Mouse (Mus musculus) MEL (cell line): ENCODE results near the gene Ifi204. TPM values are rescaled to one million over a fixed set of nuclear protein-coding genes. Genes with fewer than 3 reads are reported as not detected.

Experiments
- DNase-seq: peaks from one replicate; pipeline ENCODE4 v3.0.0; 2011; ENCODE audit warnings: low read depth, low spot score
- H3K27ac ChIP-seq: 2 replicates; pipeline ENCODE4 v1.5.1; 2012; ENCODE audit warnings: low read depth, mild to moderate bottlenecking, control low read depth, low read length, moderate library complexity; ENCODE audit not compliant: control insufficient read depth
- H3K27me3 ChIP-seq, 2 experiments: fragments of 150-350 bp in 1 of 2; sonication (generic) in 1 of 2; 2 replicates each; pipeline ENCODE4 v1.6.1; 2012; ENCODE audit warnings: low read length in 2 of 2, mild to moderate bottlenecking in 2 of 2, improper control_type of control experiment in 1 of 2, moderate library complexity in 1 of 2; ENCODE audit not compliant: insufficient read depth in 2 of 2, control insufficient read depth in 1 of 2
- H3K36me3 ChIP-seq, 2 experiments: 2 replicates each; pipeline ENCODE4 v1.6.1; 2012 to 2014; ENCODE audit warnings: low read length in 2 of 2, improper control_type of control experiment in 1 of 2, inconsistent platforms in 1 of 2, mild to moderate bottlenecking in 1 of 2; ENCODE audit not compliant: insufficient read depth in 2 of 2, control insufficient read depth in 1 of 2
- H3K4me1 ChIP-seq, 2 experiments: fragments of 150-350 bp in 1 of 2; sonication (generic) in 1 of 2; 2 replicates each; pipeline ENCODE4 v1.6.1; 2012; ENCODE audit warnings: low read length in 2 of 2, improper control_type of control experiment in 1 of 2, mild to moderate bottlenecking in 1 of 2; ENCODE audit not compliant: insufficient read depth in 2 of 2, control insufficient read depth in 1 of 2
- H3K4me3 ChIP-seq, 2 experiments: fragments of 150-350 bp in 1 of 2; sonication (generic) in 1 of 2; 2 replicates each; pipeline ENCODE4 v1.5.1; 2012; ENCODE audit warnings: low read depth in 2 of 2, low read length in 2 of 2, mild to moderate bottlenecking in 2 of 2, moderate library complexity in 2 of 2, control low read depth in 1 of 2, improper control_type of control experiment in 1 of 2; ENCODE audit not compliant: control insufficient read depth in 1 of 2, insufficient read depth in 1 of 2
- H3K79me2 ChIP-seq: 2 replicates; pipeline ENCODE4 v1.6.1; 2012; ENCODE audit warnings: mild to moderate bottlenecking, low read length, moderate library complexity; ENCODE audit not compliant: control insufficient read depth, poor library complexity, insufficient read depth
- H3K9ac ChIP-seq: 2 replicates; pipeline ENCODE4 v1.6.1; 2012; ENCODE audit warnings: low read depth, mild to moderate bottlenecking, control low read depth, low read length, moderate library complexity; ENCODE audit not compliant: control insufficient read depth, poor library complexity, severe bottlenecking
- H3K9me3 ChIP-seq: fragments of 150-350 bp; sonication (generic); replicated peaks from 2 replicates; pipeline ENCODE4 v1.6.1; 2012; ENCODE audit warnings: mild to moderate bottlenecking, low read length, improper control_type of control experiment, moderate library complexity; ENCODE audit not compliant: insufficient read depth
- CHD2 ChIP-seq: IDR thresholded peaks from 2 replicates; pipeline ENCODE4 v1.6.1; 2011; ENCODE audit warnings: low read length, improper control_type of control experiment
- CTCF ChIP-seq, 3 experiments: IDR thresholded peaks in 2 of 3; conservative IDR thresholded peaks in 1 of 3; 2 replicates each; pipeline ENCODE4 v1.5.1; 2011 to 2012; ENCODE audit warnings: low read length in 3 of 3, low read depth in 2 of 3, mild to moderate bottlenecking in 2 of 3, improper control_type of control experiment in 1 of 3, inconsistent platforms in 1 of 3, mixed read lengths in 1 of 3, moderate library complexity in 1 of 3; ENCODE audit not compliant: control insufficient read depth in 1 of 3, insufficient read depth in 1 of 3, poor library complexity in 1 of 3, severe bottlenecking in 1 of 3
- ELF1 ChIP-seq: IDR thresholded peaks from 2 replicates; pipeline ENCODE4 v1.6.1; 2014; ENCODE audit warnings: low read depth, mild to moderate bottlenecking, inconsistent platforms, low read length, improper control_type of control experiment, moderate library complexity
- HCFC1 ChIP-seq: IDR thresholded peaks from 2 replicates; pipeline ENCODE4 v1.6.1; 2012; ENCODE audit warnings: low read depth, mild to moderate bottlenecking, inconsistent platforms, low read length, improper control_type of control experiment, moderate library complexity
- KAT2A ChIP-seq: conservative IDR thresholded peaks from 2 replicates; pipeline ENCODE4 v1.6.1; 2012; ENCODE audit warnings: low read depth, low read length, improper control_type of control experiment, inconsistent platforms
- MAFK ChIP-seq: IDR thresholded peaks from 2 replicates; pipeline ENCODE4 v1.6.1; 2011; ENCODE audit warnings: low read depth, mild to moderate bottlenecking, low read length, improper control_type of control experiment, borderline replicate concordance
- MEF2A ChIP-seq: IDR thresholded peaks from 2 replicates; pipeline ENCODE4 v1.6.1; 2014; ENCODE audit warnings: low read depth, mild to moderate bottlenecking, inconsistent platforms, low read length, improper control_type of control experiment; ENCODE audit not compliant: poor library complexity, insufficient replicate concordance, severe bottlenecking; ENCODE audit errors: extremely low read depth
- MXI1 ChIP-seq: IDR thresholded peaks from 2 replicates; pipeline ENCODE4 v1.6.1; 2011; ENCODE audit warnings: mild to moderate bottlenecking, low read depth, low read length, improper control_type of control experiment
- MYC ChIP-seq: IDR thresholded peaks from 2 replicates; pipeline ENCODE4 v1.6.1; 2011; ENCODE audit warnings: low read depth, mild to moderate bottlenecking, low read length, improper control_type of control experiment, moderate library complexity
- NRF1 ChIP-seq: IDR thresholded peaks from 2 replicates; pipeline ENCODE4 v1.6.1; 2014; ENCODE audit warnings: low read depth, mild to moderate bottlenecking, inconsistent platforms, low read length, improper control_type of control experiment, moderate library complexity; ENCODE audit not compliant: poor library complexity, insufficient read depth, severe bottlenecking
- POLR2A ChIP-seq, 2 experiments: IDR thresholded peaks; 2 replicates each; pipeline ENCODE4 v1.6.1; 2011 to 2012; ENCODE audit warnings: low read length in 2 of 2, mild to moderate bottlenecking in 2 of 2, control low read depth in 1 of 2, improper control_type of control experiment in 1 of 2, low read depth in 1 of 2, moderate library complexity in 1 of 2; ENCODE audit not compliant: control insufficient read depth in 1 of 2, insufficient read depth in 1 of 2, poor library complexity in 1 of 2
- POLR2AphosphoS5 ChIP-seq: IDR thresholded peaks from 2 replicates; pipeline ENCODE4 v1.6.1; 2012; ENCODE audit warnings: low read depth, borderline replicate concordance, mild to moderate bottlenecking, inconsistent platforms, low read length, moderate library complexity, mixed read lengths
- RAD21 ChIP-seq: IDR thresholded peaks from 2 replicates; pipeline ENCODE4 v1.6.1; 2011; ENCODE audit warnings: mild to moderate bottlenecking, low read depth, low read length, improper control_type of control experiment
- RCOR1 ChIP-seq: IDR thresholded peaks from 2 replicates; pipeline ENCODE4 v1.6.1; 2012; ENCODE audit warnings: low read depth, mild to moderate bottlenecking, inconsistent platforms, low read length, improper control_type of control experiment
- SIN3A ChIP-seq: IDR thresholded peaks from 2 replicates; pipeline ENCODE4 v1.6.1; 2012; ENCODE audit warnings: low read length, improper control_type of control experiment, inconsistent platforms
- UBTF ChIP-seq: IDR thresholded peaks from 2 replicates; pipeline ENCODE4 v1.6.1; 2012; ENCODE audit warnings: low read depth, mild to moderate bottlenecking, inconsistent platforms, low read length, improper control_type of control experiment, moderate library complexity, borderline replicate concordance; ENCODE audit not compliant: insufficient read depth
- USF2 ChIP-seq, 2 experiments: IDR thresholded peaks; 2 replicates each; pipeline ENCODE4 v1.6.1; 2011 to 2012; ENCODE audit warnings: improper control_type of control experiment in 2 of 2, low read length in 2 of 2, borderline replicate concordance in 1 of 2, inconsistent platforms in 1 of 2, low read depth in 1 of 2, mild to moderate bottlenecking in 1 of 2; ENCODE audit not compliant: insufficient read depth in 1 of 2
- ZKSCAN1 ChIP-seq: IDR thresholded peaks from 2 replicates; pipeline ENCODE4 v1.6.1; 2012; ENCODE audit warnings: low read depth, mild to moderate bottlenecking, inconsistent platforms, low read length, improper control_type of control experiment, moderate library complexity
- ZMIZ1 ChIP-seq: IDR thresholded peaks from 2 replicates; pipeline ENCODE4 v1.6.1; 2012; ENCODE audit warnings: low read depth, mild to moderate bottlenecking, inconsistent platforms, low read length, improper control_type of control experiment, moderate library complexity
- ZNF384 ChIP-seq: IDR thresholded peaks from 2 replicates; pipeline ENCODE4 v1.6.1; 2012; ENCODE audit warnings: low read depth, mild to moderate bottlenecking, inconsistent platforms, low read length, improper control_type of control experiment
- polyA plus RNA-seq, 2 experiments: library from polyadenylated mRNA; stranded (reverse) in 1 of 2; unstranded in 1 of 2; fragments of >175 nt in 1 of 2; fragments of >200 nt in 1 of 2; gene quantifications; 2 replicates each; pipeline versions ENCODE4 v1.2.1 to v1.2.4; 2012; ENCODE audit warnings: low replicate concordance in 2 of 2, low read depth in 1 of 2; ENCODE audit not compliant: insufficient read length in 2 of 2, insufficient read depth in 1 of 2, missing spikeins in 1 of 2
- total RNA-seq: library from RNA; depleted of rRNA; stranded (reverse); fragments of 300-350 nt; gene quantifications from 2 replicates; pipeline ENCODE4 v1.2.3, GENCODE M21; 2012

Gene Ifi204
- total and polyA plus RNA-seq, 3 experiments: not detected

DNA sequence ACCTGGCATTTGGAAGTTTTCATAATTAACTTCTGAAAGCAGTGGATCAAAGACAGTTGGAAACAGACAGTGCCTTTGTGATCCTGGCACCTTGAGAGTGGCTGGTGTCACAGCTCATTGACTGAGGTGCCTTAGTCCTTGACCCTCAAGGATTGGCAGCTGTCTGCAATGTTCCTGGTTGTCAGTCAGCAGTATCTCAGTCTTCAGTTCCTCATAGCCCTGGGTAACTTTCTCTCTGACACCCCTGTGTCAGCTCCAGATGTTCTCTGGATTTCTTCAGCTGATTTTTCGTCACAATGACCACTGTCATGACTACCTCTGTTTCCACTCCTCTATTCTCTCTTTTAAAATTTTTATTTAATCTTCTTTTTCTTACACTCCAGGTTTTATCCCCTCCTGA, 24.5 kb downstream of the Ifi204 start:
- DNase-seq: no peak
- Histone ChIP-seq H3K4me1 (no peaks in the 10 kb centered on the region), H3K27me3 (no peaks in the 10 kb centered on the region), H3K27ac (no peak overlapping the region), H3K4me3 (no peak overlapping the region), H3K79me2 (no peaks in the 10 kb centered on the region), H3K9me3 (no peaks in the 10 kb centered on the region), H3K36me3 (no peaks in the 10 kb centered on the region), H3K9ac (no peak overlapping the region)
- TF ChIP-seq KAT2A (no peak), ELF1 (no peak), RCOR1 (no peak), ZKSCAN1 (no peak), MYC (no peak), MAFK (no peak), POLR2A (IDR thresholded peaks at IDR 0.05; ENCODE audit: control insufficient read depth in 1 of 2, insufficient read depth in 1 of 2, low read depth in 1 of 2, low read length in 2 of 2, poor library complexity in 1 of 2) (no peak)

DNA sequence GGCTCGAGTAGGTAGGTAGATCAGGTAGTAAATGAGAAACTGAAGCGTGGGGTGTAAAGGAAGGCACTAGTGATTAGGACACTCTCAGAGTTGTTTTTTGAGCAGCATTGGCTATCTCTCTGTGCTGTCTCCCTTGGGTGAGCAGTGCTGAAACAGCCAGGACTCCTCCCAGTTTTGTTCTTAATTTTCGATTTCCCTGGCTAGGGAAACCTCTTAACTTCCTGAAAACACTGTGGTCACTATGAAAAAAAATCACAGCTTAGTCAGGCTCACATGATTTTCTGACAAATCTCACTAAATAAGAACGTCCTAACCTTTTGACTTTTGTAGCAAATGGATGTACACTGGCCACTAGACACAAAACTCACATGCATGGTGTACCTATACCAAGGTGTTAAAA, 25.1 kb downstream of the Ifi204 start, which contains the start of gene Ifi207:
Gene Ifi207 (minus strand): TSS at position 92 of the 400 bp plus-strand sequence.
- no peaks in the 10 kb centered on the region for H3K36me3 ChIP-seq
- no peak within 1 kb of the TSS for H3K27ac ChIP-seq
- TF ChIP-seq RAD21 (no peak), SIN3A (no peak), CHD2 (no peak), POLR2AphosphoS5 (no peak), MEF2A (no peak), HCFC1 (no peak), ZNF384 (no peak), KAT2A (no peak), ELF1 (no peak), CTCF (IDR thresholded peaks at IDR 0.05 in 2 of 3, conservative IDR thresholded peaks at IDR 0.05 in 1 of 3; ENCODE audit: control insufficient read depth in 1 of 3, insufficient read depth in 1 of 3, low read depth in 2 of 3, low read length in 3 of 3, poor library complexity in 1 of 3, severe bottlenecking in 1 of 3) (no peak), MXI1 (no peak)
- TF ChIP-seq, all 39 proteins: peak for 0
- no peaks in the 10 kb centered on the region for H3K4me1 ChIP-seq
- H3K9ac ChIP-seq: no peak within 1 kb of the TSS
- H3K79me2 ChIP-seq: no peaks in the 10 kb centered on the region
- no peaks in the 10 kb centered on the region for H3K27me3 ChIP-seq
- no peak within 1 kb of the TSS for H3K4me3 ChIP-seq
- no peaks in the 10 kb centered on the region for H3K9me3 ChIP-seq
- no peak for DNase-seq

DNA sequence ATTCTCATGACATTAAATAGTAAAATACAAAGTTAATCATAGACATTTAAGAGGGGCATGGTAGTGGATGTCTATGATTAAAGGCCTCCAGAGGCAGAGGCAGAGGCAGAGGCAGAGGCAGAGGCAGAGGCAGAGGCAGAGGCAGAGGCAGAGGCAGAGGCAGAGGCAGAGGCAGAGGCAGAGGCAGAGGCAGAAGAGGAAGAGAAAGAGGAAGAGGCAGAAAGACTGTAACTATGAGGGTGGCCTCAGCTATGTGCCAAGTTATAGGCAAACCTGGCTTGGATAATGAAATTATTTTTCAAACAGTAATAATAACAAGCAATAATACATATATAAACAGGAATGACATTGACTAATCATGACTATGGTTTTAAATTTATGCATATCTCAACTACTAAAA, 26.2 kb downstream of the Ifi204 start:
- Histone ChIP-seq H3K79me2 (no peaks in the 10 kb centered on the region), H3K36me3 (no peaks in the 10 kb centered on the region), H3K9ac (no peak overlapping the region), H3K4me1 (no peaks in the 10 kb centered on the region), H3K27ac (no peak overlapping the region), H3K27me3 (no peaks in the 10 kb centered on the region), H3K4me3 (no peak overlapping the region), H3K9me3 (no peaks in the 10 kb centered on the region)
- no peak for DNase-seq
- TF ChIP-seq ZMIZ1: no peak
- no peak for TF ChIP-seq UBTF
- TF ChIP-seq RAD21: no peak
- TF ChIP-seq USF2 (IDR thresholded peaks at IDR 0.05; ENCODE audit: borderline replicate concordance in 1 of 2, insufficient read depth in 1 of 2, low read depth in 1 of 2, low read length in 2 of 2): no peak
- no peak for TF ChIP-seq NRF1
- TF ChIP-seq MYC: no peak
- no peak for TF ChIP-seq POLR2AphosphoS5
- TF ChIP-seq ZNF384: no peak
- no peak for TF ChIP-seq CHD2
